Mouse (Mus musculus): ENCODE measurements around the gene Ankrd40.

Gene Ankrd40

DNA sequence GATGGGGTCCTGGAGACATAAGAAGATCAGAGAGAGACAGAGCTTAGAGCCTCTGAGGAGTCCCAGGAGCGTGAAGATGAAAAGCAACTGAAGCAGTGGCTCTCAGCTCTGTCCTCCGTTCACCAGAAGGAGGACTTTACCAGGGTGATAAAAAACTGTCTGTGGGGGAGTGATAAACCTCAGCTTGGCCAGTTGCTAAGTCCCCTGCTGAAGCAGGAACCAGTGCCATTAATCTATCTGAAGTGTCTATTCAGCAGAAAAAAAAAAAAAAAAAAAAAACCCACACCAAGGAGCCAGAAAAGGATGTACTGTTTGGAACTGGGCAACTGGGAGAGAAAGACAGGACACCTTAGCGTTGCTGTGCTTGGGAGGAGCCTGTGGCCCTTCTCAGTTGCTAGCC, 23.3 kb downstream of the Ankrd40 start:
- no peak for DNase-seq (ENCODE audit: low read depth, low spot score)

DNA sequence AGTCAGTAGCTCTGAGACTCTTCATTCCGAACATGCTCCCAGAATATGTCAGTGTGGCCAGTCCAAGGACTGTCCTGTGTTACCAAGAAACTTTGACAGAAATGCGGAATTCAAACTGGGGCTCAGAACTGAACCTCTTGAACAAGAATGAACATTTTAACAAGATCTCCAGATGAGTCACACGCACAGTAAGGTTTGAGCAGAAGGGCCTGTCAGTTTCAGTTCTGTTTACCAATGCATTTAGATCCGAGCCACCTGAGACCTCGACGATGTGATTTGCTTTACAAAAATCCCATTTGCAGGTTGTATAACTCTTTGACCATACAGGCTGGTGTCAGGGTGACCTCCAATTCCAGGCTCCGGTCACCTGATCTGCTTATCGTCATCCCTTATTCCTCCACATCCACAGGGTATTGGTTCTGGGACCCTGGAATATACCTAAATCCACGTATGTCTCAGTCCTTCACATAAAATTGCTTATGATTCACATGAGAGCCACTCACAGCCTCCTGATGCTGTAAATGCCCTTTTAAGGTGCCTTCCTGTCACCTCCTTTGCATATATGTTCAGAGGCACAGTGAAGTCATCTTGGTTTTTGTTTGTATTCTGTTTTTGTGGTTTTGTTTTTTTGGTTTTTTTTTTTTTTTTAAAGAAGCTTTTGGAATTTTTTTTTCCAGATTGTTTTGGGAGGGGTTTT, 27.9 kb downstream of the Ankrd40 start:
- DNase-seq (ENCODE audit: low read depth, low spot score), result no peak

DNA sequence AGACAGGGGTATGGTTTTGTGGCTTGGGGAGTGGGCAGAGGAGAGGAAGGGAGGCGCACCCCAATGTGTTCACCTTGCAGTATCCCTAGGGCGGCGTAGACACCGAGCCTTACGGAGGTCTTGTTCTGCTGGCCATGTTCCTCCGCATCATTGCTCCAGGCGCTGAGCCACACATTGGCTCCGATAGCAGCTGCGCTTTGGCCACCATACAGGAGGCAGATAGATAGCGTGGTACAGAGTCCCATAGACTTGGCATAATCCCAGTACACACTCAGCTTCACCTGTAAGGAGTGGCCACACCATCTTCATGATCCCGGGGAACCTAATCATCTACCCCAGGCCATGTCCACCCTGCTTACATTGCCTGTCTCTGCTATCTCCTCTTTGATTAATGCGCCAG, 31.4 kb downstream of the Ankrd40 start:
- DNase-seq (ENCODE audit: low read depth, low spot score), result no peak

DNA sequence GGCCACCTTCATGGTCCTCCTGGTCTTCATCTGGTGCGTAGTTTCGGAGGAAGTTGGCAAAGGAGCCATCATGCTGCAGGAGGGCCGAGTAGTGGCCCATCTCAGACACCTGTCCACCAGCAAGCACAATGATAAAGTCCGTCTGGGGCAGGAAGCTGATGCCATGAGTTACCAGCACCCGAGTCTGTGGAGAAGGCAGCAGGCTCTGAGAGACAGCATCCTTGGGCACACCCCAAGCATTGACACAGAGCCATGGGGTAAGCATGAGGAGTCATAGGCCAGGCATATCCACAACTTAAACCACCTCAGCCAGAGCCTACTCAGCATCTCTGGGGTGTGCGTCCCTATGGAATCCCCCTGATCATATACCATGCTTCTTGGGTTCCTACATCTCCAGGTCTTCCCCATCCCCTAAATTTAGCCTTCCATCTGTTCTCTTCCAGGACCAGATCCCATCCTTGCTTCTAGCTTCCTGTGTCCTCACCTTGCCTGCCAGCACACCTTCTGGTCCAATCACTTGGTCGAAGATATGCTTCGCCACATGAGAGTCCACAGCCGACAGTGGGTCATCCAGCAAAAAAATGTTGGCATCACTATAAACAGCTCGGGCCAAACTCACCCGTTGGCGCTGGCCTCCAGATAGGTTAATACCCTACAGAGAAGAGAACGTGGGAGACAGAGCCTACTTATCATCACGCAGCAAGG, 33.5 kb downstream of the Ankrd40 start:
- DNase-seq (ENCODE audit: low read depth, low spot score), result no peak

DNA sequence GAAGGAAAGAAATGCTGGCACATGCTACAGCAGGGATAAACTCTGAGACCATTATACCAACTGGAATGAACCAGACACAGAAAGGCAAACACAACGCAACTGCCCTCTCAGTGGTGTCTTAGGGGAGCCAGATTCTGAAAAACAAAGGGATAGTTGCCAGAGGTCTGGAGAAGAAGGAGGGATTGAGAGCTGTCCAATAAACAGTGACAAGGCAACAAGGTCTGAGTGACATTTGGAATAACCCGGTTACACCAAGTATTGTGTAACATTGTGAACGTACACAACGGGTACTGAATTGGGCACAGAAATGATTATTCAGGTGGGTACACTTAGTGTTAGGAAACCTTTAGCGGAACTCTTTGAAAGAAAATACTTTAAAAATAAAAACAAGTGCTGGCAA, 34.3 kb downstream of the Ankrd40 start:
- no peak for DNase-seq (ENCODE audit: low read depth, low spot score)

DNA sequence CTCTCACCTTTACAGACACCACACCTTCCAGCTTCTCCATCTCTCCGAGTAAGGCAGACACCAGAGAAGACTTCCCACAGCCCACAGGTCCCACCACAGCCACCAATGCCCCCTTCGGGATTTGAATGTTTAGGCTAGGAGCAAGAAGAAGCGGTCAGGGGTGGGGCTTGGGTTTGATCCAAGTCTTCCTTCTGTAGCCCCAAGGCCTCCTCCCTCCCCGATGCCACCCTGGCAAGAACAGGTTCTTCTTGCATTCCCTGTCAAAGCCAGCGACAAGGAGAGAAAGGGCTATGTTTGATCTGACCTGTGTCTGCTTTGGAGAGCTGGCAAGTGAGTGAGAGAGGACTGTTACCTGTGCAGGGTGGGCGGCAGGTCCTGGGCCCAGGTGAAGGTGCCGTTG, 35.9 kb downstream of the Ankrd40 start:
- no peak for DNase-seq (ENCODE audit: low read depth, low spot score)

DNA sequence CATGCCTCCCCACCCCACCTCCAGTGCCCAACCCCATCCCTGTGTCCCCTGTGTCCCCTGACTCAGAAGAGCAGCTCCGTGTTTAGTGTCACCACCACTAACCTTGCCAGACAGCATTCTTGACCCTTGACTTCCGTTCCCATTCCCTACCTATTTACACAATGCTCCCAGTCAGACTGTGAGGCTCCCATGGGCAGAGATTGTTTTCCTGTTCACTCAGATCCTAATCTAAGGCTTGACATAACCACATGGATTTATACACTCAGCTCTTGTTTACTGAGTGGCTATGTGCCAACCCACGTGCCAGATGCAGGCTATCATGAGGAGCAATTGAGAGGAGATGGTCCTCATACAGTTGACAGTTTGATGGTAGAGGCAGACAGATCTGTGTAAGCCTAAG, 37.5 kb downstream of the Ankrd40 start:
- no peak for DNase-seq (ENCODE audit: low read depth, low spot score)

DNA sequence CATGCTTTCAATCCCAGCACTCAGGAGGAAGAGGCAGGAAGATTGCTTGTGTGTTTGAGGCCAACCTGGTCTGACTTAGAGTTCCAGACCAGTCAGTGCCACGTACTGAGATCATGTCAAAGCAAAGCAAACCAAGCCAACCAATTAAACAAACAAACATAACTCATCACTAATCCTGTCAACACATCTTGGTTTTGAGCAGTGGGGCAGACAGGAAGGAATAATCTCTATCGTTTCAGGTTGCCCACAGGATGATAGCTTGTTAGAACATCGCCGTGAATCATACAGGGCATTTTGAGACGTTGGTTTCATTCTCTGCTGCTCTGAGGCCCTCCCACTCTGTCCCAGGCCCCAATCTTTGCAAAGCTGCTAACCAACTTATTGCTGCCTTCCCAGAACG, 42.2 kb downstream of the Ankrd40 start:
- peak; percentile 80 for DNase-seq (ENCODE audit: low read depth, low spot score)

DNA sequence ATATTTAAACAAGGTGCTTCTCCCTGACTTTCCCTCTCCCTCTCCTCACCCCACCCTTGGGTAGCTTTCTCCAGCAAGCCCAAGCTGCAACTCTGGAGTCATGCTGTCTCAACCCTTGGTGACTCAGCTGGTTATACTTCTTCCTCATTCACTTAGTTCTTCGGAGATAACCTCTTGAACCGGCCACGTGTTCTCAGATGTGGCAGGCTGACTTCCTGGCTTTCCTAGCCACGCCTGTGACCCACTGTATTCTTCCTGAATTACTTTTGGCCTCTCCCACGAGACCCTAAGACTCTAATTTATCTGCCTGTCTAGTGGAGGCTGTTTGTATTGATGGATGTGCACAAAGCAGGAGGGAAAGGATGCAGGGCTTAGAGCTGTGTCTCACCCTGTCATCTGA, 43.0 kb downstream of the Ankrd40 start:
- DNase-seq (ENCODE audit: low read depth, low spot score), result peak; percentile 68

DNA sequence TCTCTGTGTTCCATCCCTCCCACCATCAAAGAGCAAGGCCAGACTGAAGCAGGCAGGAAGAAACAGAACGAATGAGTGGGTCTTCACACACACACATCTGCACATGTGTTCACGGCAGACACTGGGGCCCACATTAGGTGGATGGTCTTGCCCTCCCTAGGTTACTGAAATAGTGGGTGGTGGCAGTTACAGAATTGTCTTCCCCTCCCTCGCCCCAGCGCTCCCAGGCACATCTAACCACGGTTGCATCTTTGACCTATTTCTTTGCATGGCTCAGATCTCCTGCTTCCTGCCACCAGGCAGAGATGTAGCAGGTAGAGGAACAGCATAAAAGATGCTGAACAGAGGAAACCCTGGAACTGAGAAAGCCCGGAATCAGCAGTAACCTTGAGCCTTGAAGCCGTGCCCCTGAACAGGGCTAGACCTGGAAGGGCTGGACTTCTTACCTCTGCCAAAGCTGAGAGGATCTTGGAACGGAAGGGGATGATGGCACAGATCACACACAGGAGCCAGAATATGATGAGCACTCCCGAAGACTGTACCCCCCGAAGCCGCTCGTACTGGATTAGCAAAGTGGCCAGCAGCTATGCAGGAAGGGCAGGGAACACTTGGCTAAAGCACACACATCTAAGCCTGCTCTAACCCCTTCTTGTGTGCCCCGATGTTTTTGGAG, 46.6 kb downstream of the Ankrd40 start:
- DNase-seq (ENCODE audit: low read depth, low spot score), result no peak

DNA sequence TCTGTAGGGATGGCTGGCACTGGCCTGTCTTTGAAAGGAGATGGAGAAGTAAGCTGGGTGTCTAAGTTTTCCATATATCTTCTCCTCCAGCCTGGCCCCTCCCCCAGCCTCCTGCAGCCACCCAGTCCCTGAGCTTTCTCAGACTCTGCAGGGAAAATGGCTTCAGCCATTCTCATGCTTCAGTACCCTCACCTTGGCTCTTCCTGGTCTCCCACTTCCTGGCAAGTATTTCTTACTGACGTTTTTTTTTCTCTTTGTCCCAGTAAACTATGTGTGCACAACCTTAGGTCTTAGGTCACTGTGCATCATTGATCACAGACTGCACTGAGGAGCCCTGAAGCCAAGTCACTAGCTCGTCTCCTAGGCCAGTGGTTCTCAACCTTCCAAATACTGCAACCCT, 51.3 kb downstream of the Ankrd40 start:
- DNase-seq (ENCODE audit: low read depth, low spot score), result no peak

DNA sequence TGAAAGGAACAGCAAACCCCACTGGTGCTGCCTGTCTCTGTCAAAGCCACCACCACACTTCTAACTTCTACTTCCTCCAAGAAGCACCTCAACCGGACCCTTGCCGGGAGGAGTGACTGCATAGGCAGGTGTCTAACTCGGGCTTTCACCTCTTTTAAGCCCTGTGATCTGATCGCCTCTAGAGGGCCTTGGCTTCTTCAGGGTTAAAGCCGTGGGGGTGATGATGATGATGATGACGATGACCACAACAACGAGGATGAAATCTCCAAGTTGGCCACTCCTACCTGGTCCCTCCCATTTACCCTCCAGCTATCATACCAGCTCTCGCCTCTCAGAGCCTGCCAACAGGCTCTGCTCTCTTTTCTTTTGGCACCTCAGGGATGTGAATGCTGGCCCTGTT, 51.9 kb downstream of the Ankrd40 start:
- no peak for DNase-seq (ENCODE audit: low read depth, low spot score)

DNA sequence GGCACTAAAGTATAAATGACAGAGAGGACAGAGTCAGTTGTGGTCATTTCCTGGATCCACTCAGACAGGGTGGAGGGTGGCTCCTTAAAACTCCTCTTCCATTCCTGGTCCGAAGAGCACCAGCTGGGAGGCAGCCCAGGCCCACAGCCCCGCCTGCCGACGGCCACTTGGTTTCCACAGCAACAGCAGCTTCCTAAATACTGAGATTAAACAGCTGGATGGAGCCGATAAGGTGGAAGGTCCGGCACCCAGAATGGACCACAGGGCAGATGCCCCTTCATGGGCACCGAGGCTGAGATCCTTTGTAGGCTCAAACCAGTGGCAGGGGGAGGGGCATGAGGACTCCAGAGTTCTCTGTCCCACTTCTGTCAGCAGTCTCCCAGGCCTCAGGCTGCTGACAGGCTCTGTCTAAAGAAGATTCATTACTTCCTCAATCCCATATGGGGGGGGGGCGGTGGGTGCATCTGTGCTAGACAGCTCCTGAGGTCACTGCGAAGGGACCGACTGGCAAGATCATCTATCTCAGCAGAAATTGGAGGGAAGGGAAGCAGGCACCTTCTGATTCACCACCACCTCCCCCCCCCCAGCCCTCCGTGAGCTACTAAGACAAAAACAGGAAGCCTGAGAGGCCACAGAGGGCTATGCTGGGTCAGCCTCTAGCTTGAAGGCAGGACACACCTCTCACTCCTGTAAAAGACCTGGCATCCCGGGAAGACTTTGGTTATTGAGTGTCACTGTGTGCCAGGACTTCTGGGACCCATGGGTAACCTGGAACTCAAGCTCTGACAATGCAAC, 58.4 kb downstream of the Ankrd40 start:
- no peak for DNase-seq (ENCODE audit: low read depth, low spot score)

DNA sequence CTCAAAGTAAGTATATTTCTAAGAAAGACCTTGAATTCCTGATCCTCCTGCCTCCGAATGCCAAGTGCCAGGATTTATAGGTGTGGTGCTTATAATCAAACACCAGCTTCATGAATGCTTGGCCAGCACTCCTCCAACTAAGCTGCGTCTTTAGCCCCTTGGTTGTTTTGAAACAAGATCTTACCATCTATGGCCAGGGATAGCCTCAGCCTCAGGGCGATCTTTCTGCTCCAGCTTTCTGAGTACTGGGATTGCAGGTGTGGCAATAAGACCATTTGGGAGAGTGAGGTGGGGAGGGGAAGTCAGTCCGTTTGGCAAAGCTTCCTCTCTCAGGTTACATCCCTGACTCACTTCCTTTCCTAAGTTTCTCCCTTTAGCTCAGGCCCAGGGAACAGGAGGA, 60.0 kb downstream of the Ankrd40 start:
- no peak for DNase-seq (ENCODE audit: low read depth, low spot score)

DNA sequence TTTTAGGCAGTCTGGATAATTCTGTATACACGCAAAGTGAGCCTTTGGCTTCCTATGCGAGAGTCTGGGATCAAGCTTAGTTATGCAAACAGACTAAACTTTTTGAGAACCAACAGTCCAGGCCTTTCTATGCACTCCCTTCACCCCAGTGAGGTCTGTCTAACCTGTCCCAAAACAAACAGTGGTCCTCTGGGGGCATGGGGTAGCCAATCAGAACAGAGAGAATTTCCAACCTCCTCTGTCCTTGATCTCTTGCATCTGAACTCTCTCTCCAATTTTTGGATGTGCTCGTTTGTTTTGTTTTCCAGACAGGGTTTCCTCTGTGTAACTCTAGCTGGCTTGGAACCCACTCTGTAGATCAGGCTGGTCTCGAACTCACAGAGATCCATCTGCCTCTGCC, 61.2 kb downstream of the Ankrd40 start:
- DNase-seq (ENCODE audit: low read depth, low spot score), result no peak

DNA sequence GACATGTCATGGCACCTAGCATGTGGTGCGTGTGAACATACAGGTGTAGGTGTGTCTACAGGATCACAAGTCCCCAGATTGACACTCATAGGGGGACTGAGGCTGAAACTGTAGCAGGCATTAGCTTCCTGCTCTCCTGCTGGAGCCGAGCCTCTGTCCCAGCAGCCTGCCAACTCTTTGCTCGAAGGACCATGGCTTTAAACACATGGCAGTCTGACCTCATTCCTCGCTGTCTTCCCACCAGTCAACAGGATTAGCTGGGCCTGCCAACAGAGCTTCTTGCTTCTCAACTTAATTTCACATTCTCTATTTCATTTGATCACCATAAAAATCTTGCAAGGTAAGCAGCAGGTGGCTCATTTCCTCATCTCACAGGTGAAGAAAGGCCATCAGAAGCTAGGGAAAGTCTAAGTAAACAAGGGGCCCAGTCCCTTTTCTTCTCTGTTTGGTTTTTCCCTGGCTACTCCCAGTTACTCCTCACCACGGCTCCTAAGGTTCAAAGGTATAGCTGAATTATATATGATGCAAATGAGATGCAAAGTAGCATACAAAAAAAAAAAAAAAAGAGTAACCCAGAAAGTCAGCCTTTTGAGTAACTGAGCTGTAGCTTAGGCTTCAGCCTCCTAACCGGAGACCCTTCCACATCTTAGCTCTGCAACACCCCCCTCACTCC, 62.1 kb downstream of the Ankrd40 start:
- no peak for DNase-seq (ENCODE audit: low read depth, low spot score)

DNA sequence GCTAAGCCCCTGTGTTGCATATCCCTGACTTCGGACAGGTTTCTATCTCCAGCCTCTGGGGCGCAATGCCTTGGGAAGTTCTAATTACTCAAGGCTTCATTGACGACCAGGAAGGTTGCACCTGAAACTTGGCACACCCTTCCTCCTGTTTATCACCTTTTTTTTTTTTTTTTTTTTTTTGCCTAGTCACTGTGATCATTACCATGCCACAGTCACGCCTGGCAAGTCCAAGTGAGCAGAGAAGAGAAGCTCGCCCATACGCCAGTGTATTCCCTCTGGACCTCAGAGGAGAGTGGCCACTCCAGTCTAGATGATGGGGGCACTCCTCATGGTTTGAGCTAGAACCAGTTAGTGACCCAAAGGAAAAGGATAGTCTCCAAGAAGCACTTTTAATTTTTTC, 63.0 kb downstream of the Ankrd40 start:
- no peak for DNase-seq (ENCODE audit: low read depth, low spot score)
